Mouse (Mus musculus): ENCODE data around the gene Map3k1. TPM values are rescaled to one million over a fixed set of nuclear protein-coding genes. Genes with fewer than 3 reads are reported as not detected.

Gene Map3k1
- polyA plus RNA-seq, 1 experiment from 2014 or later, result 30.3 TPM

DNA sequence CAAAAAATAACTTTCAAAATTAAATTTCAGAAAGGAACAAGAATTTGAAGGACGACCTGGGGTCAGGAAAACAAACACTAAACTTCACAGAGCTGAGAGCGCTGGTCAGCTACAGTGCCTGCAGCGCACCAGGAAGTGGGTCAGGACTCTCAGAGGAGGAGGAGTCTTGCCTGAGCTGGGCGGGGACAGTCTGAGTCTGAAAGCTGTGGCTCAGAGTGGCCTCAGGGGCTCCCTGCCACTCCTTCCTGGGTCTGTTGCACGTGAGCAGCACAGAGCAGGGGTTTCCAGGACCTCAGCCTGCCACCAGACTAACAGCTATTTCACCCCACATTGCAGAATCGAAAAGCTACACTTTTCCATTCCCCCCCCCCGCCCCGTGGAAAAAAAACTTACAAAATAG, 11.8 kb downstream of the Map3k1 start:
- H3K27me3 ChIP-seq (ENCODE audit: insufficient read depth, low read length), result no peaks in the 10 kb centered on the region
- peak overlapping the region; percentile 79 for H3K27ac ChIP-seq
- peak; percentile 92 for ATAC-seq (replicated peaks; ENCODE audit: low FRiP score, low read depth)

GRCm38 (mm10) chr13:111796191-111796920, 12.4 kb downstream of the Map3k1 start:
- peak; percentile 57 for DNase-seq (ENCODE audit: low spot score)
- TF ChIP-seq CTCF (IDR thresholded peaks at IDR 0.05; ENCODE audit: low read depth), result no peak
- peak overlapping the region; percentile 13; the same call in 1 of the 2 replicates for H3K4me2 ChIP-seq (ENCODE audit: low read length)

More for the DNA sequence above, 11.8 kb downstream of the Map3k1 start:
- 13% methylated on average over 8 of the region's 8 CpGs for WGBS
- Histone ChIP-seq H3K9ac (ENCODE audit: low read depth, low read length) (no peak overlapping the region), H3K4me1 (replicated peaks; ENCODE audit: insufficient read depth, low read length) (peaks cover 69% of the 10 kb centered on the region), H3K4me3 (replicated peaks; ENCODE audit: low read depth, low read length) (no peak overlapping the region), H3K4me2 (ENCODE audit: low read length) (peak overlapping the region; percentile 8; the same call in 1 of the 2 replicates), H3K9me3 (replicated peaks; ENCODE audit: low read length) (no peaks in the 10 kb centered on the region), H3K36me3 (ENCODE audit: insufficient read depth, low read length) (no peaks in the 10 kb centered on the region)
- no peak for TF ChIP-seq CTCF (IDR thresholded peaks at IDR 0.05; ENCODE audit: low read depth)
- DNase-seq (ENCODE audit: low spot score), result peak; percentile 87

GRCm38 (mm10) chr13:111792975-111793287, 15.9 kb downstream of the Map3k1 start:
- Histone ChIP-seq H3K27ac (0 out of 2 replicates have a peak overlapping the region, but pooled peaks have one; percentile 10), H3K36me3 (ENCODE audit: insufficient read depth, low read length) (no peaks in the 10 kb centered on the region), H3K9ac (ENCODE audit: low read depth, low read length) (no peak overlapping the region), H3K4me1 (replicated peaks; ENCODE audit: insufficient read depth, low read length) (peaks cover 68% of the 10 kb centered on the region), H3K9me3 (replicated peaks; ENCODE audit: low read length) (no peaks in the 10 kb centered on the region), H3K4me3 (replicated peaks; ENCODE audit: low read depth, low read length) (no peak overlapping the region), H3K27me3 (ENCODE audit: insufficient read depth, low read length) (no peaks in the 10 kb centered on the region), H3K4me2 (ENCODE audit: low read length) (no peak overlapping the region)
- ATAC-seq (replicated peaks; ENCODE audit: low FRiP score, low read depth), result no peak
- TF ChIP-seq CTCF (IDR thresholded peaks at IDR 0.05; ENCODE audit: low read depth), result no peak
- no peak for DNase-seq (ENCODE audit: low spot score)
- WGBS, result 75% methylated on average over 14 of the region's 14 CpGs

More at GRCm38 (mm10) chr13:111796191-111796920, 12.4 kb downstream of the Map3k1 start:
- Histone ChIP-seq H3K4me3 (replicated peaks; ENCODE audit: low read depth, low read length) (no peak overlapping the region), H3K27ac (peak overlapping the region; percentile 79), H3K9me3 (replicated peaks; ENCODE audit: low read length) (no peaks in the 10 kb centered on the region), H3K27me3 (ENCODE audit: insufficient read depth, low read length) (no peaks in the 10 kb centered on the region), H3K36me3 (ENCODE audit: insufficient read depth, low read length) (no peaks in the 10 kb centered on the region), H3K4me1 (replicated peaks; ENCODE audit: insufficient read depth, low read length) (peaks cover 69% of the 10 kb centered on the region), H3K9ac (ENCODE audit: low read depth, low read length) (no peak overlapping the region; the same call in 1 of the 2 replicates)
- WGBS, result 45% methylated on average over 11 of the region's 11 CpGs
- peak; percentile 55; the same call in 1 of the 2 replicates for ATAC-seq (replicated peaks; ENCODE audit: low FRiP score, low read depth)

- 45% methylated on average over 16 of the region's 16 CpGs for WGBS
- H3K4me2 ChIP-seq (ENCODE audit: low read length), result no peak overlapping the region; the same call in 1 of the 2 replicates
- no peak for TF ChIP-seq CTCF (IDR thresholded peaks at IDR 0.05; ENCODE audit: low read depth)
- ATAC-seq (replicated peaks; ENCODE audit: low FRiP score, low read depth) (no peak), DNase-seq (ENCODE audit: low spot score) (no peak)
- no peak overlapping the region for H3K4me3 ChIP-seq (replicated peaks; ENCODE audit: low read depth, low read length)
- H3K9me3 ChIP-seq (replicated peaks; ENCODE audit: low read length), result no peaks in the 10 kb centered on the region
- H3K27ac ChIP-seq, result 0 out of 2 replicates have a peak overlapping the region, but pooled peaks have one; percentile 10
- H3K27me3 ChIP-seq (ENCODE audit: insufficient read depth, low read length), result no peaks in the 10 kb centered on the region
- H3K9ac ChIP-seq (ENCODE audit: low read depth, low read length), result no peak overlapping the region
- no peaks in the 10 kb centered on the region for H3K36me3 ChIP-seq (ENCODE audit: insufficient read depth, low read length)
- peaks cover 62% of the 10 kb centered on the region for H3K4me1 ChIP-seq (replicated peaks; ENCODE audit: insufficient read depth, low read length)
These were observed 16.4 kb downstream of the Map3k1 start for GRCm38 (mm10) chr13:111792130-111792974.

GRCm38 (mm10) chr13:111791596-111791995, 17.2 kb downstream of the Map3k1 start:
- ATAC-seq (replicated peaks; ENCODE audit: low FRiP score, low read depth), result no peak
- no peaks in the 10 kb centered on the region for H3K36me3 ChIP-seq (ENCODE audit: insufficient read depth, low read length)
- no peak for DNase-seq (ENCODE audit: low spot score)
- no peak overlapping the region for H3K27ac ChIP-seq
- H3K27me3 ChIP-seq (ENCODE audit: insufficient read depth, low read length), result no peaks in the 10 kb centered on the region
- 89% methylated on average over 11 of the region's 11 CpGs for WGBS
- no peak overlapping the region for H3K4me3 ChIP-seq (replicated peaks; ENCODE audit: low read depth, low read length)
- peaks cover 59% of the 10 kb centered on the region for H3K4me1 ChIP-seq (replicated peaks; ENCODE audit: insufficient read depth, low read length)
- H3K9ac ChIP-seq (ENCODE audit: low read depth, low read length), result no peak overlapping the region
- no peak overlapping the region for H3K4me2 ChIP-seq (ENCODE audit: low read length)
- TF ChIP-seq CTCF (IDR thresholded peaks at IDR 0.05; ENCODE audit: low read depth), result no peak
- H3K9me3 ChIP-seq (replicated peaks; ENCODE audit: low read length), result no peaks in the 10 kb centered on the region

DNA sequence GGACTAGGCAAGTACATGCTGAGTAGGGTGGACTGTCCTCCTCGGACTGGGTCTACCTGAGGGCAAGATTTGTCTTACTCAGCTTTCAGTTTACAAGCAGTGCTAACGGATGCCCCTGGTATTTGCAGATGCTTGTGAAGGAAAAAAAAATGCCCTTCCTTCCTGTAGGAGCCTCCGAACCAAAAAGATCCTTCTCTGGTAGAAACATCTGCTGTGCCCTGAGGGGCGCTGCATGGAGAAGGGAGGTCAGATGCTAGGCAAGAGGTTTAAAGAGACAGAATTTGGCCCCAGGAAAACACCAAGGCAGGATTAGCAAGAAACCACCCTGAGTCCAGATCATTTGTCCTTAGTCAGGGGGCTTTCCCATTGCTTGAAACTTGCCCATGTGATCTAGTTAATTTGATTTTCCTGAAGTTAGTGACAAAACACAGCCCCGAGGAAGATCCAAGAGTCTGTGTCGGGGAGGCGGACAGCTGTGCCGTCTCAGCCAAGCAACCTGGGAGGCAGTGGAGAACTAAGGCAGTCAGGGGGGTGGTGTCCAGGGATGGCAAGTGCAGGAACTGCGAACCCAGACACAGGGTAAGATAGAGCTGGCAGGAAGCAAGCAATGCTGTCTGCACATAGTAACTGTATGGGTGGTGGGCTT, 19.2 kb downstream of the Map3k1 start:
- ATAC-seq (replicated peaks; ENCODE audit: low FRiP score, low read depth), result peak; percentile 22; the same call in 1 of the 2 replicates
- peak overlapping the region; percentile 54; the same call in 1 of the 2 replicates for H3K27ac ChIP-seq
- TF ChIP-seq CTCF (IDR thresholded peaks at IDR 0.05; ENCODE audit: low read depth), result no peak; the same call in 1 of the 2 replicates
- peak; percentile 52 for DNase-seq (ENCODE audit: low spot score)
- no peaks in the 10 kb centered on the region for H3K36me3 ChIP-seq (ENCODE audit: insufficient read depth, low read length)
- WGBS, result 24% methylated on average over 9 of the region's 9 CpGs
- no peak overlapping the region for H3K4me3 ChIP-seq (replicated peaks; ENCODE audit: low read depth, low read length)
- H3K9ac ChIP-seq (ENCODE audit: low read depth, low read length), result peak overlapping the region; percentile 27; the same call in 1 of the 2 replicates
- H3K4me1 ChIP-seq (replicated peaks; ENCODE audit: insufficient read depth, low read length), result peaks cover 55% of the 10 kb centered on the region
- peak overlapping the region; percentile 25; the same call in 1 of the 2 replicates for H3K4me2 ChIP-seq (ENCODE audit: low read length)
- H3K27me3 ChIP-seq (ENCODE audit: insufficient read depth, low read length), result no peaks in the 10 kb centered on the region
- no peaks in the 10 kb centered on the region for H3K9me3 ChIP-seq (replicated peaks; ENCODE audit: low read length)
